Mouse (Mus musculus) lung, embryonic 14.5 days (tissue): Measurements from ENCODE around the gene Rufy3. TPM values are rescaled to one million over a fixed set of nuclear protein-coding genes. Genes with fewer than 3 reads are reported as not detected.

ENCODE experiments used
- ATAC-seq: fragments of 200-750 bp; cut with Nextera tagmentation; 2 replicates; pipeline ENCODE4 v1.8.0; 2017; ENCODE audit warnings: mild to moderate bottlenecking, moderate TSS enrichment, moderate library complexity; ENCODE audit not compliant: insufficient read depth
- DNase-seq: peaks from one replicate; pipeline ENCODE4 v3.0.0-alpha.2; 2015
- H3K27ac ChIP-seq: fragments of 300-500 bp; sonication (generic); 2 replicates; pipeline ENCODE4 v1.5.1; 2014; ENCODE audit warnings: low read depth, mild to moderate bottlenecking, moderate library complexity
- H3K27me3 ChIP-seq: fragments of 300-500 bp; sonication (generic); 2 replicates; pipeline ENCODE4 v1.6.1; 2014; ENCODE audit warnings: low read length, control low read depth; ENCODE audit not compliant: insufficient read depth
- H3K36me3 ChIP-seq: fragments of 300-500 bp; sonication (generic); 2 replicates; pipeline ENCODE4 v1.6.1; 2014; ENCODE audit warnings: control low read depth; ENCODE audit not compliant: insufficient read depth
- H3K4me1 ChIP-seq: fragments of 300-500 bp; sonication (generic); 2 replicates; pipeline ENCODE4 v1.6.1; 2014; ENCODE audit warnings: antibody characterized with exemption, control low read depth; ENCODE audit not compliant: insufficient read depth
- H3K4me2 ChIP-seq: fragments of 300-500 bp; sonication (generic); 2 replicates; pipeline ENCODE4 v1.6.1; 2014; ENCODE audit warnings: mild to moderate bottlenecking
- H3K4me3 ChIP-seq: fragments of 300-500 bp; sonication (generic); 2 replicates; pipeline ENCODE4 v1.5.1; 2014; ENCODE audit warnings: low read depth, low read length
- H3K9ac ChIP-seq: fragments of 300-500 bp; sonication (generic); 2 replicates; pipeline ENCODE4 v1.6.1; 2014
- H3K9me3 ChIP-seq: fragments of 300-500 bp; sonication (generic); 2 replicates; pipeline ENCODE4 v1.6.1; 2016; ENCODE audit warnings: low read depth, low read length, control low read depth
- CTCF ChIP-seq: IDR thresholded peaks from 2 replicates; pipeline ENCODE4 v1.5.1; 2016; ENCODE audit warnings: antibody characterized with exemption, low read depth
- WGBS: fragments of 180-500 bp; shearing (Covaris S2); extraction: QIAGEN DNeasy Blood & Tissue Kit; methylation state at CpG from one replicate; pipeline ENCODE4 v1.1.7; 2014; 5-methylcytosine and 5-hydroxymethylcytosine counted together
- polyA plus RNA-seq: library from polyadenylated mRNA; unstranded; fragments of >200 nt; fragmentation: Nextera tagmentation; extraction: Ambion mirVana; gene quantifications from 2 replicates; pipeline ENCODE4 v1.2.1, GENCODE M21; 2014

Rufy3 gene
- polyA plus RNA-seq, 1 experiment from 2014 or later: 14.0 TPM

DNA sequence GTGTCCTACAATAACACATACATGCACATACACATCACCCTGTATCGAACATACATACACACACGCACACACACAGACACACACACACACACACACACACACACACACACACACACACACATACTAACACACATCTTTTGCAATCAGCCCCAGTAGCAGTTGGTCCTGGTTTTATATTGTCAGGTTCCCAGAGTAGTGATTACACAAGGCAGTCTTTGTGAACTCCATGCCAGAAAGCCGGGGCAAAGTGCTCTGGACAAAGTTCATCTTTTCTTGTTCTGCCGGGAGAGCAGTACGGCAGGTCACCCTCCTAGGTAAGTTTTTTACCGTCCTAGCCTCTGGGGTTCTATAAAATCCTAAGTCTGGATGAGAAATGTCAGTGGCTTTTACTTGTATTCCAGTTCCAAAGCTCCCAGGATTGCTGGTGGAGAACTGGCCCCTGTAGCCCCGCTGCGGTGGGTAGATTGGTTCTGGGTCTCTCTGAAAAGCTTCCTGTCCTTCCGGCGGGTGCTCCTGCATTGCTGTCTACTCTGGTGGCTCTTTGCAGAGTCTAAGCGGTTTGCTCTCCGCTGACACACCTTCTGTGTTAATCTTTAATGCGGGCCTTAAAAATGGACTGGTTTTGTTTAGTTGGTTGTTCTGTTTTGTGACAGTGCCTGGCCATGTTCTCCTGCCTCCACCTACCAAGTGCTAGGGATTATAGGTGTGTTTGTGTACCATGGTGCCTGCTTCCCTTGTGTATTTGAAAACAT is 28.8 kb downstream of the Rufy3 start:
- Histone ChIP-seq H3K4me1 (no peaks in the 10 kb centered on the region), H3K4me2 (no peak overlapping the region), H3K27me3 (no peaks in the 10 kb centered on the region), H3K9ac (no peak overlapping the region), H3K36me3 (no peaks in the 10 kb centered on the region), H3K9me3 (no peaks in the 10 kb centered on the region), H3K27ac (no peak overlapping the region), H3K4me3 (no peak overlapping the region)
- ATAC-seq (no peak), DNase-seq (no peak)
- TF ChIP-seq CTCF: no peak
- 84% methylated on average over 13 of the region's 13 CpGs for WGBS

DNA sequence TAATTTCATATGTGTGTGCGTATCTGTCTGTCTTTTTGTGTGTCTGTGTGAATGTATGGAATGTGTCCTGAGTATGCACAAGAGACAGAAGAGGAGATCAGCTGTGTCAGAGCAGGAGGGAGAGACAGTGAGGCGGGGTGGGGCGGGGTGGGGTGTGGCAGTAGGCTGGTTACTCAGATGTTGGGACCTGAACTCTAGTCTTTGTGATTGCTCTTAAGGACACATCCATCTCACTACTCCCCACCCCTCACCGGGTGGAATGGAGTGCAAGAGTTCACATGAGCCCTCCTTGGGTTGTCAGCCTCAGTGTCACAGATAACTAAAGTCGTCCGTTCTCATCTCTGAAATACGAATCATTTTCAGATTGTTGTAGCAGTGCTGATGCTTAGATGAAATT is 29.3 kb downstream of the Rufy3 start:
- no peak for ATAC-seq
- H3K27me3 ChIP-seq: no peaks in the 10 kb centered on the region
- TF ChIP-seq CTCF: no peak

DNA sequence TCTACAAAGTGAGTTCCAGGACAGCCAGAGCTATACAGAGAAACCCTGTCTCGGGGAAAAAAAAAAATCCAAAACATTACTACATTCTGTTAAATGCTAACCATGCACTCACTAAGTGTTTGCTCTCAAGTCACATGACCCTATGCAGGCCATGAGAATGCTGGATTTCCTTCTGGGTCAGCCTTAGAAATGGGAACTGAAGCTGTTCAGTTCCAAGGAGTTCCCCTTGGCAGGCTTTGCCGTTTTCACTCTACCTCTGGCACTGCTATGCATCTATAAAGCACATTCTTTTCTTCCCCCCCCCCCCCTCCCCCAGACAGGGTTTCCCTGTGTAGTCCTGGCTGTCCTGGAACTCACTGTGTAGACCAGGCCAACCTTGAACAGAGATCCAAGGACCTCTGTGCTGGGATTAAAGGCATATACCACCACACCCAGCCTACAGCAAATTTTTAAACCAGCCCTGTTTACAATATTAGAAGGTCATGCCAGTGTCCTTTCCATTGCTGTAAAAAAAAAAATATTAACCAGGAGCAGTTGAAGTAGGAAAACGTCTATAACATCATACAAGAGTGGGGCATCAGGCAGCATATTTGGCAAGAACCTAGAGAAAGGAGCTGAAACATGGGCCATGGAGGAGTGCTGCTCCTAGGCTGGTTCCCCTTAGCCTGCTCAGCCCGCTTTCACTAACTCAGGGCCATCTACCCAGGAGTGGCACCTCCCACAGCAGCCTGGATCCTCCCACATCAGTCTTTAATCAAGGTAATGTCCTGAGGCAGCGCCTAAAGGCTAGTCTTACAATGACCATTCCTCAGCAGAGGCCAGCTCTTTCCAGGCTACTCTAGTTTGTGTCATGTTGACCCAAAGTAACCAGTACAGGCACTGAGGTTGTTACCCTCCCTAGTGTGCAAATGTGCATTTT is 31.0 kb downstream of the Rufy3 start:
- H3K27ac ChIP-seq: no peak overlapping the region
- H3K4me1 ChIP-seq: no peaks in the 10 kb centered on the region
- H3K4me3 ChIP-seq: no peak overlapping the region
- H3K4me2 ChIP-seq: no peak overlapping the region
- TF ChIP-seq CTCF: no peak
- no peak overlapping the region for H3K9ac ChIP-seq
- ATAC-seq (peak; percentile 38; the same call in 1 of the 2 replicates), DNase-seq (peak; percentile 30)
- WGBS: 70% methylated on average over 5 of the region's 5 CpGs
- no peaks in the 10 kb centered on the region for H3K36me3 ChIP-seq
- no peaks in the 10 kb centered on the region for H3K9me3 ChIP-seq
- no peaks in the 10 kb centered on the region for H3K27me3 ChIP-seq

More for the DNA sequence above, 29.3 kb downstream of the Rufy3 start:
- no peak overlapping the region for H3K9ac ChIP-seq
- no peak overlapping the region for H3K4me2 ChIP-seq
- WGBS: 74% methylated on average over 7 of the region's 7 CpGs
- no peaks in the 10 kb centered on the region for H3K36me3 ChIP-seq
- H3K27ac ChIP-seq: no peak overlapping the region
- no peaks in the 10 kb centered on the region for H3K4me1 ChIP-seq
- DNase-seq: no peak
- no peaks in the 10 kb centered on the region for H3K9me3 ChIP-seq
- H3K4me3 ChIP-seq: no peak overlapping the region

DNA sequence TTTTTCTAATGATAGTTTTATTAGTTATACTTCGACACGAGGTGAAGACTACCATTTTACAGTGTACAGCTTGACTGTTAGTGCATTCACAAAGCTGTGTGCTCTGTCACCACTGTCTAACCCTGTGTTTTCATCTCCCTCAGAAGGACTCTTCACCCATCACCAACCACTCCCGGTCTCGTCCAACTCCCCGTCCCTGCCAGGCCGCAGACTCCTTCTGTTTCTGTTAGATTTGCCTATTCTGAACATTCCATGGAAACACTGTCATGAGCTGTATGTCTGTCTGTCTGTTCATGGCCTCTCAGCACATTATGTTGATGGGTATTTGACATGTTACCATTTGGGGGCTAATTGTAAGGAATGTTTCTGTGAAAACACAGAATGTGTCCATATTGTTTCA is 34.1 kb downstream of the Rufy3 start:
- WGBS: 78% methylated on average over 6 of the region's 6 CpGs
- H3K9me3 ChIP-seq: no peaks in the 10 kb centered on the region
- no peaks in the 10 kb centered on the region for H3K27me3 ChIP-seq
- H3K4me1 ChIP-seq: no peaks in the 10 kb centered on the region
- DNase-seq (no peak), ATAC-seq (no peak)
- TF ChIP-seq CTCF: no peak
- H3K27ac ChIP-seq: no peak overlapping the region
- H3K4me2 ChIP-seq: no peak overlapping the region
- H3K9ac ChIP-seq: no peak overlapping the region
- no peak overlapping the region for H3K4me3 ChIP-seq
- H3K36me3 ChIP-seq: no peaks in the 10 kb centered on the region

DNA sequence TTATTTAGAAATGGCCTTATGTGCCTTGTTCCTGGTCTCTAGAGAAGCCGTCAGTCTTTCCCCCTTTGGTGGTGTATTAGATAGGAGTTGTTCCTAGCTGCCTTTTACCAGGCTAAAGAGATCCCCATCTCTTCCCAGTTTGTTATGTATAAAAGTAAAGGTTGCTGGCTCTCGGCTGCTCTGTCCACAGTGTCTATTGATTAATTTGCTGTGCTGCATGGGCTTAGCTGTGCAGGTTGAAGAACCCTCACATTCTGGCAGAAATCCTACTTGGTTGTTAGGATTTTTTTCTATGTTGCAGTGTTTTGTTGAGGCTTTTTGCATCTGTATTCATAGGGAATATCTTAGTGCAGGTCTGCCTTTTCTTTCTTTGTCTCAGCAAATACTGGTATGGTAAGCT is 37.2 kb downstream of the Rufy3 start:
- Histone ChIP-seq H3K4me2 (no peak overlapping the region), H3K27ac (no peak overlapping the region), H3K4me1 (no peaks in the 10 kb centered on the region), H3K4me3 (no peak overlapping the region), H3K36me3 (no peaks in the 10 kb centered on the region), H3K9me3 (no peaks in the 10 kb centered on the region), H3K27me3 (no peaks in the 10 kb centered on the region), H3K9ac (no peak overlapping the region)
- WGBS: 75% methylated on average over 2 of the region's 2 CpGs
- no peak for DNase-seq
- no peak for TF ChIP-seq CTCF
- no peak for ATAC-seq

DNA sequence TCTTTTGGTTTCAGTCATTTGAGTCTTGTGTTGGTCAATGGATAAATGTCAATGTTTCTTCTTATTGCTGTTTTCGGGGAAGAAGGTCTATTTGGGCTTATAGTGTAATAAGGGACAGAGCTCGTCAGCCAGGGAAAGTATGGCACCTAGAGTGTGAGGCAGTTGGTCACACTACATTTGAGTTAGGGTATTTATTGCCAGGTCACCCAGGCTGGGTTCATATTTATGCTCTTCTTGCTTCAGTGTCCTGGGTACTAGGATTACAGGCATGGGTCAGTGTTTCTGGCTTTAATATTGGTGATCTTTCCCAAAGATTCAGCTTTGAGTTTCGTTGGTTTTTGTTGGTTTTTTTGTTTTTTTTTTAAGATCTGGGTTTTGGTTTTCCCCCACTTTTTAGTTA is 37.9 kb downstream of the Rufy3 start:
- WGBS: 81% methylated on average over 3 of the region's 3 CpGs
- Histone ChIP-seq H3K4me3 (no peak overlapping the region), H3K4me1 (no peaks in the 10 kb centered on the region), H3K27ac (no peak overlapping the region), H3K4me2 (no peak overlapping the region), H3K27me3 (no peaks in the 10 kb centered on the region), H3K9ac (no peak overlapping the region), H3K36me3 (no peaks in the 10 kb centered on the region), H3K9me3 (no peaks in the 10 kb centered on the region)
- DNase-seq (no peak), ATAC-seq (no peak)
- TF ChIP-seq CTCF: no peak

DNA sequence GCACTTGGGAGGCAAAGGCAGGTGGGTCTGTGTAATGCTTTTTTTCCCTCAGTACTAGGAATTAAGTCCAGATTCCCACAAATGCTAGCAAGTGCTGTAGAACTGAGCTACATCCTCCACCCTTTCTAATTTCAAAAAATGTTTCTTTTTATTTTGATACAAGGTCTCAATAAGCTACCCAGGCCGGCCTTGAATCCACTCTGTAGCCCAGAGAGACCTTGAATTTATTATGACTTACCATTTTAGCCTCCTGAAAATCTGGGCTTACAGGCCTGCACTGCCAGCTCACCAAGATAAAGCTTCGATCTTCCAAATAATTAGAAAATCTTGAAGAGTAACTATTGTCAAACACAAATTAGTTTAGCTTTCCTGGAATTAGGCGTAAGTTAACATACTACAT is 39.2 kb downstream of the Rufy3 start:
- Histone ChIP-seq H3K27me3 (no peaks in the 10 kb centered on the region), H3K4me1 (no peaks in the 10 kb centered on the region), H3K36me3 (no peaks in the 10 kb centered on the region), H3K9ac (no peak overlapping the region), H3K27ac (no peak overlapping the region), H3K4me2 (no peak overlapping the region), H3K4me3 (no peak overlapping the region), H3K9me3 (no peaks in the 10 kb centered on the region)
- WGBS: 91% methylated on average over 3 of the region's 3 CpGs
- no peak for DNase-seq
- ATAC-seq: no peak
- no peak for TF ChIP-seq CTCF
